ENCODE assay signal across 26 mouse cellular contexts in genomic region chr15:82091061-82091460, GRCm38 (mm10). TPM values are rescaled to one million over a fixed set of nuclear protein-coding genes. Genes with fewer than 3 reads are reported as not detected.
"Had no signal": no experiment of that assay in that cellular context is flagged by ENCODE, and none has a peak within 500 bp of the region (broad histone marks: within the 10 kb centered on the region; RNA-seq: fewer than 3 reads in every experiment).

No protein-coding gene starts in this region.

- H3K4me2 ChIP-seq: limb, embryonic 12.5 days; liver, embryonic 12.5 days; liver, embryonic 15.5 days; lung, embryonic 15.5 days; midbrain, embryonic 11.5 days had no signal

- H3K27ac ChIP-seq: limb, embryonic 12.5 days; liver, embryonic 12.5 days; liver, embryonic 15.5 days; lung, embryonic 15.5 days had no signal

- ATAC-seq: liver, embryonic 12.5 days had no signal

- H3K9ac ChIP-seq: limb, embryonic 12.5 days; liver, embryonic 12.5 days; liver, embryonic 15.5 days; lung, embryonic 15.5 days had no signal

- H3K36me3 ChIP-seq: limb, embryonic 12.5 days; liver, embryonic 12.5 days; liver, embryonic 15.5 days; lung, embryonic 15.5 days had no signal

- DNase-seq: kidney, postnatal 14 days; kidney, postnatal 4 days; liver; lung, adult 18-20 months; lung, postnatal 10 days; lung, postnatal 36 days; midbrain, embryonic 14.5 days; thymus, adult 2 months; thymus, postnatal 14 days; thymus, postnatal 4 days had no signal

- H3K4me3 ChIP-seq: limb, embryonic 12.5 days; liver, embryonic 12.5 days; liver, embryonic 15.5 days; lung, embryonic 15.5 days; megakaryocyte, embryonic 14.5 days had no signal

- H3K4me1 ChIP-seq: liver, embryonic 12.5 days; liver, embryonic 15.5 days; lung, embryonic 15.5 days had no signal

- H3K9me3 ChIP-seq: limb, embryonic 12.5 days; liver, embryonic 12.5 days; liver, embryonic 15.5 days; lung, embryonic 15.5 days had no signal

RNA-seq across cellular contexts. Expression of gene Mei1, which starts 21.3 kb away (rescaled TPM):
- total RNA-seq: midbrain, postnatal 0 days had no signal
- polyA plus RNA-seq: kidney, embryonic 16.5 days; limb, embryonic 12.5 days; liver, embryonic 12.5 days; liver, embryonic 15.5 days; midbrain, embryonic 11.5 days; neural tube, embryonic 14.5 days; spleen, adult 2 months had no signal

RNA-seq across cellular contexts. Expression of gene 4930407I10Rik, which starts 32.1 kb away (rescaled TPM):
- total RNA-seq: layer of hippocampus, adult 18-20 months; layer of hippocampus, postnatal 14 days; left cerebral cortex, postnatal 25 days; midbrain, postnatal 0 days had no signal
- polyA plus RNA-seq: kidney, embryonic 16.5 days; limb, embryonic 12.5 days; liver, embryonic 12.5 days; liver, embryonic 15.5 days; lung, embryonic 15.5 days; midbrain, embryonic 11.5 days; midbrain, postnatal 0 days; neural tube, embryonic 11.5 days; neural tube, embryonic 14.5 days; small intestine, adult 2 months; spleen, adult 2 months; stomach, embryonic 16.5 days had no signal
